Mouse (Mus musculus): ENCODE measurements around the gene Fam120c.
"Not testable (repeated sequence)": the region's sequence is repeated elsewhere in the genome, so short reads cannot be mapped to it uniquely, and the experiment has no call there.

The Fam120c gene

GRCm38 (mm10) chrX:151343761-151344500 is at the start of gene Fam120c:
Gene Fam120c (plus strand): TSS chrX:151344175.
- peak; percentile 87 for DNase-seq (ENCODE audit: low spot score)

- DNase-seq (ENCODE audit: low spot score), result no peak
Measured at GRCm38 (mm10) chrX:151298329-151298728, 45.6 kb upstream of the Fam120c start.

- DNase-seq (ENCODE audit: low spot score), result no peak
Measured at GRCm38 (mm10) chrX:151313732-151314131, 30.2 kb upstream of the Fam120c start.

DNA sequence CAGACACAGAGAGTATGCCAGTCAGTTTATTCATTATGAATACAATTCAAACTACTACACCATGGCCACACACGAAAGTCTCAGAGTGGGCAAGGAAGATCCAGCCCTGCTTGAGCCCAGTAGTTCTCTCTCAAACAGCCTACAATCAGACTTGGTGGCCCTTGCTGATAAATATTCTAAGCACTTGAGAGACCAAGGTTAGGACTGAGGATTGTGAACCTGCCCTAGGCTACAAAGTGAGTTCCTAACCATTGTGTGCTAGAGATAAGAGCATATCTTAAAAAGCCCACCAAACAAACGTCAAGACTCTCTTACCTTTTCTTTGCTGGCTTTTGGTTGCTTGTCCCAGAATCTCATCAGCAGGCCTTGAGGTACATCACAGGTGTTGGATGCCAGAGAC is 10.4 kb upstream of the Fam120c start:
- DNase-seq (ENCODE audit: low spot score), result no peak

- peak; percentile 12 for DNase-seq (ENCODE audit: low spot score)
Measured at GRCm38 (mm10) chrX:151337804-151338203, 6.2 kb upstream of the Fam120c start.

GRCm38 (mm10) chrX:151344501-151344984 is 568 bp downstream of the Fam120c start:
- peak; percentile 20 for DNase-seq (ENCODE audit: low spot score)

DNA sequence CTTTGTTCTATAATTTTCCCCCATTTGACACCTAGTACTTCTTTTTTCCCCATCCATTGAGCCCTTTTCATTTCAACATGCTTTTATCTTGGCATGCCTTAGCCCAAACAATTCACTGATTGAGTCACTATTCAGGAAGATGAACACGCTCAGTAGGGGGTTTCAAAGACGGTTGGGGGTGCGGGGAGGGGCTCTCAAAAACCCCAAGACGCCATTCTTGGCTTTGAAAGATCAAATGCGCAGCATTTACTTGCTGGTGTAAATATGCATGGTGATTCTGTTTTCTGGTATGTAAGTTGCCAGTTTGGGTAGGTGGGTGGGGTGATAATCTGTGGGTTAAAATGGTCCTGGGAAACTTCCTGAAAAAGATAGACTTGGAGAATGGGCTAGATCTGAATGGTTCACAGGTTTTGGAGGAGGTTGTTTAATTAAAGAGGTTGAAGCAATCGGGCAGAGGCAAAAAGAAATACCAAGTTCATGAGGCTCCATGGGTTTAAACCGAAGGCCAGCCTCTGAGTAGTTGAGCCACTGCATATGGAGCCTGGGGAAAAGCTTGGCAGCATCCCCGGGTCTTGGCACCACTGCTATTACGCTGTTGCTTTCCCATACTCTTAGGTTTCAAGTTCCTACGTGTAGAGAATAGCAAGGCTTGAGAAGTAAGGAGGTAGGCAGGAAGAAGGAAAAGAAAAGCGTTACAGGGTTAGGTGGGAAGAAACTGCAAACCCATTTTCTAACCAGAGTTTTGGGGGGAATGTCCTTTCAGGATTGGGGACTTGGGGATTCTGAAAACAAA is 1.6 kb downstream of the Fam120c start:
- DNase-seq (ENCODE audit: low spot score), result peak; percentile 4

- no peak for DNase-seq (ENCODE audit: low spot score)
Measured at GRCm38 (mm10) chrX:151347278-151347677, 3.3 kb downstream of the Fam120c start.

- peak; percentile 4 for DNase-seq (ENCODE audit: low spot score)
Measured at GRCm38 (mm10) chrX:151349322-151349721, 5.3 kb downstream of the Fam120c start.

DNA sequence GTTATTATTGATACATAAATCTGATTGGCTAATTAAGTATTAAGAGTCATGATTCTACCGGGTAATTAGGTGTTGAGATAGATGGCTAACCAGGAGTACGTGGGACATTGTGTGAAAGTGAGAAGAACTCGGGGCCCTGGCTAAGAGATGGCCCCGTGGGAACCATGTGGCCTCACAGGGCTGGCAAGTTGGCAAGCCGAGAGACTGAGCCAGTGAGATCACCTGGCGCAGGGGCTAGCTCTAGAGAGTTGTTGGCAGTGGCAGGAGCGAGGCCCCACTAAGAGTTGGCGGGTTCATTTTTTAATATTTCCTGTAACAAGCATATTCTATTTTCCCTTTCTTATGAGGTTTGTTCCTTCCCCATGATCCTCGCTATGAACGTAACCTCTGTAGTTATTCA is 74.8 kb downstream of the Fam120c start:
- no peak for DNase-seq (ENCODE audit: low spot score)

DNA sequence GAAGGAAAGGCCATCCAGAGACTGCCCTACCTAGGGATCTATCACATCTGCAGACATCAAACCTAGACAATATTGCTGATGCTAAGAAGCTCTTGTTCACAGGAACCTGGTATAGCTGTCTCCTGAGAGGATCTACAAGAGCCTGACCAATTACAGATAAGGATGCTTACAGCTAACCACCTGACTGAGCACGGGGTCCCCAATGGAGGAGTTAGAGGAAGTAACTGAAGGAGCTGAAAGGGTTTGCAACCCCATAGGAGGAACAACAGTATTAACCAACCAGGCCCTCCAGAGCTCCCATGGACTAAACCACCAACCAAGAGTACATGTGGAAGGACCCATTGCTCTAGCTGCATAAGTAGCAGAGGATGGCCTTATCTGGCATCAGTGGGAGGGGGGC is 76.8 kb downstream of the Fam120c start:
- DNase-seq (ENCODE audit: low spot score), result no peak

DNA sequence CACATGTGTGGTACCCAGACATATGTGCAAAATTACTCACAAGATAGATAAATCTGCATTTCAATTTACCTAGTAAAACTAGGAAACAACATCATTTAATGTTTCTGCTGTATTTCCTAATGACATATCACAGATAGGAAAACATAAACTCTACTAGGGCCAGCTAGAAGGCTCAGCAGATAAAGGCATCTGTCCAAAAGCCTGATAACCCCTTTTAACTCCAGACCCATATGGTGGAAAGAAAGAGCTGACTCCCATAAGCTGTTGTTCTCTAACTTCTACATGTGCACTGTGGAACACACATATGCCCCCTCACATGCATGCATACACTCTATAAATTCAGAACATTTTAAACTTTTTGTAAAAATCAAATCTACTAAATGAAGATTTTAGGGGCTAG is 99.7 kb downstream of the Fam120c start:
- DNase-seq (ENCODE audit: low spot score), result no peak

GRCm38 (mm10) chrX:151444189-151444588 is 100.2 kb downstream of the Fam120c start:
- DNase-seq (ENCODE audit: low spot score), result no peak

DNA sequence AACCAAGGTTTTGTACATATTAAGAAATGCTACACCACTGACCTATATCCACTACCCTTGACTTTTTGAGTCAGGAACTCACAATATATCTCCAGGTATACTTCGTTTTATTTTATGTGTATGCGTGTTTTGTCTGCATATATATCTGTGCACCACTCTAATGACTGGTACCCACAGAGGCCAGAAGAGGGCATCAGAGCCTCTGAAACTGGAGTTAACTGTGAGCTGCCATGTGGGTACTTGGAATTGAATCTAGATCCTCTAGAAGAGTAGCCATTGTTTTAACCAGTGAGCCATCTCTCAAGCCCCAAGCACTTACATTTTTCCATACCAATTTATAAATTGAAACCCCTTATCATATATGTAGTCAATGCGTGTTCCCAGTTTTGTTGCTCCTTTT is 144.2 kb downstream of the Fam120c start:
- DNase-seq (ENCODE audit: low spot score), result no peak

DNA sequence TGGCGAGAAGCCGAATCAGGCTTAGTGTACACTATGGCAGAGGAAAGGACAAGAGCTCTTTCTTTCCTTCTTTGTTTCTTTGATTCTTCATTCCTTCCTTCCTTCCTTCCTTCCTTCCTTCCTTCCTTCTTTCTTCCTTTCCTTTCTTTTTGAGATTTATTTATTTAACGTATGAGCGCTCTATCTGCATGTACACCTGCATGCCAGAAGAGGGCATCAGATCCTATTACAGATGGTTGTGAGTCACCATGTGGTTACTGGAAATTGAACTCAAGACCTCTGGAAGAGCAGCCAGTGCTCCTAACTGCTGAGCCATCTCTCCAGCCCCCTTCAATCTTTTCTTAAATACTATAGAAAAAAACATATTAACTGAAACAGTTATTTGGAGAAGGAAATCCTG is 149.3 kb downstream of the Fam120c start:
- DNase-seq (ENCODE audit: low spot score), result not testable (repeated sequence)

DNA sequence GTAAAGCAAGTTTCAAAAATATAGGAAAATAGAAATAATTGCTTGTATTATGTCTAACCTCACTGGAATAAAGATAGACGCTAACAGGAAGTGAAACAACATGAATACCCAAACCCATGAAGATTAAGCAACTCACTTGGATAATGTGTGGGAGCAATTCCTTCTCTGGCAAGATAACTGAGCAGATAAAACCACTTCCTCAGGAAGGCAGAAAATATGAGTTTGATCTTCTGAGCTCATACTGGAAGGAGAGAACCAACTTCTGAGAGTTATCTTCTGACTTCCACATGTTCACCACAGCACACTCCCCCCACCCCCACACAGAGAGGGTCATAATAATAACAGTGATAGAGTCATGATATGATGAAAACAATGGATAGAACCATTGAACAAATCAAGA is 152.6 kb downstream of the Fam120c start:
- no peak for DNase-seq (ENCODE audit: low spot score)

GRCm38 (mm10) chrX:151508536-151508935 is 164.6 kb downstream of the Fam120c start:
- DNase-seq (ENCODE audit: low spot score), result no peak

DNA sequence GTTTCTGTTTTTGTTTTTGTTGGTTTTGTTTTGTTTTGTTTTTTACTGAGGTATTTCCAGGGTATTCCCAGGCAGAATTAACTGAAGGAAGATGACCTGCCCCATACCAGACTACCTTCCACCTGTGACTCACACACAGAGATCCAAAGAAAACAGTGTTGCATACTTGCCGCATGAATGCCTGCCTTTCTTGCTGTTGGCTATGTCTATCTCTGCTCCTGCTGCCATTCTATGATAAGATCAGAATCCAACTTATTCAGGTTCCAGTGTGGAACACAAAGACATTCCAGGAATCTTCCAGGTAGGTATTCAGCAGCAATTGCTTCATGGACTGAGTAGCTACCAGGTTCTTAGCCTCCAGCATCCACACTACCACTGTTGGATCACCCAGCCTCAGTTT is 165.9 kb downstream of the Fam120c start:
- no peak for DNase-seq (ENCODE audit: low spot score)

DNA sequence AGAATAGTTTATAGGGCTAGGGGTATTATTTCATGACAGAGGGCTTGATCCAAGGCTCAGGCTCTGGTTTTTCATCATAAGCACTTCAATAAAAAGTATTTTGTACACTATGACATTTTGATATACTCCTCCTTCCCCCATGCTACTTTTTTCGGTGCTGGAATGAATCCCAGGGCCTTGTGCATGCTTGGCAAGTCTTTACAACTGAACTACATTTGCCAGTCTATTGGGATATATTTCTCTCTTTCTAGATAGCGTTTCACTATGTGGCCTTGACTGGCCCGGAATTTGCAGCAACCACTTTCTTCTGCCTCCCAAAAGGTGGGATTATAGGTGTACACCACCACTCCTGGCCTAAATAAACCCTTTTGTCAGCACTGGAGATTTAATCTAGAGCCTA is 169.1 kb downstream of the Fam120c start:
- no peak for DNase-seq (ENCODE audit: low spot score)

DNA sequence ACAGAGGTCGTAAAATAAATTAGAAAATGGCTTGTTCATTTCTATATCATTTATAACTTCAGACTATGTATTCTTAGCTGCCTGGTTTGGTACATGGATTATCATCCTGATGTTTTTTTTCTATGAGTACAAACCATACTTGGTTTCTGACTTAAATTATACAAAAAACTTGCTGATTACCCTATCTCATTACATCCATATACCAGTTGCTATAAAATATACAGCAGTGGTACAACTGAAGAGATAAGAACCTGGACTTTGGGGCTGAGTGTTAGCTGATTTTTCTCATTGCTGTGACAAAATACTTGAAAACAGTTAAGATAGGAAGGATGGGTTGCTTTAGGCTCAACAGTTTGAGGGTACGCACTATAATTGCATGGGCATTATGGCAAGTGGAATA is 169.7 kb downstream of the Fam120c start:
- DNase-seq (ENCODE audit: low spot score), result no peak

DNA sequence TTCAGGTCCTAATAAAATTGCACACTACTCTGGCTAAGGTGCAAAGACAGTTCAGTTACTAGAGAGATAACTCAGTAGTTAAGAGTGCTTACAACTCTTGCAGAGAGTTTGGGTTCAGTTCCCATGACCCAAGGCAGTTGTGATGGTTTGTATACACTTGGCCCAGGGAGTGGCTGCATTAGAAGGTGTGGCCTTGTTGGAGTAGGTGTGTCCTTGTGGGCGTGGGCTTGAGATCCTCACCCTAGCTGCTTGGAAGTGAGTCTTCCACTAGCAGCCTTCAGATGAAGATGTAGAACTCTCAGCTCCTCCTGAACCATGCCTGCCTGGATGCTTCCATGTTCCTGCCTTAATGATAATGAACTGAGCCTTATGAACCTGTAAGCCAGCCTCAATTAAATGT is 174.2 kb downstream of the Fam120c start:
- no peak for DNase-seq (ENCODE audit: low spot score)

DNA sequence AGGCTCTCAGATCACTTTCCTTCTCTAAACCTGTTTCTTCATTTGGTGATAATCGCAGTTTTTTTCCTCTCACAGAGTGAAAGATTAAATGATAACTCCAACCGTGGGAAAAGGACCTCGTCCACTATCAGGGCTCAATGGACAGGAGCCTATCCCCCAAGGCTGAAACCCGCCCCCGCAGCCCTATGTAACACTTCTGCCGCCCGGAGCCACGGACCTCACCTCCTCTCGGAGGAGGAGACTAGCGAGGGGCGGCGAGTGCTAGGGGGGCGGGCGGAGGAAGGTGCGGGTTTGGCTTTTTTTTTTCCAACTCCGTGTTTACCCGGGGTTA is 176.1 kb downstream of the Fam120c start:
- DNase-seq (ENCODE audit: low spot score), result no peak
